Mouse (Mus musculus) B cell, adult (primary cell): Measurements from ENCODE around the gene Olfr1134. TPM values are rescaled to one million over a fixed set of nuclear protein-coding genes. Genes with fewer than 3 reads are reported as not detected.

Experiments
- total RNA-seq: library from RNA; stranded (reverse); gene quantifications from 4 replicates; pipeline ENCODE4 v1.2.4, GENCODE M21; 2023; ENCODE audit not compliant: inconsistent age

Gene Olfr1134
- total RNA-seq = not detected in 4 replicates

DNA sequence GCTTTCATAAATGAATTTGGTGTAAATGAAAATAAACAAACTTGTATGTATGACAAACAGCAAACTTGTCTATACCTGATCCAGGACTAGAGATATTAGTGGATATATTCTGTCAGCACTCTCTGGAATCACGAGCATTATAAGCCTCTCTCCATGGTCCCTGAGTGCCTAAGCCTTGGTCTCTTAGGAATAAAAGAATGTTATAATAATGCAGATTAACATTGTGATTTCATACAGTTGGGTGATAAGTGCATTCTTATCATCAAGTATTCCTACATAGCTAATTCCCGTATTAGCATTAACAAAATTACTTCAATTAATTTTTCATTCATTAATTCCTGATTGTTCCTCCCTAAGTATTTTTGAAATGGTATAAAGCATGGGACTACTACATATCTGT, at the start of gene Olfr1134:
Gene Olfr1134, minus strand, starts transcription at position 101 of the 400 bp plus-strand sequence.

DNA sequence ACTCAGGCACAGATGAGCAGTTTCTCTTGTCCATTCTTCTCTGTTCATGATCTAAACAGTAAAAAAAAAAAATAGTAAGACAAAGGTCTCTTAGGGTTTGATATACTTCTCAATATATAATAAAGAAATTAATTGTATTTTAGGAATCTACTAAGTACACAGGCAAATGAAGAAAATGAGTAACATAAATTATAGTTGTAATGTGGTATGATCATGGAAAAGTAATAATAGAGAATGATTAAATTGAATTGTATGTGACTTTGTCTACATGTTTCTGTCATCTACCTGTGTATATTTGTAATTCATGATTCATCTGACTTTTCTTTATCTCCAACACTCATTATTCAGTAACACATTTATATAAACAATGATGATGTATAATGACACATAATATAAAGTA, 35.6 kb upstream of the Olfr1134 start, which contains the start of gene Olfr1136:
Gene Olfr1136, minus strand, starts transcription at position 101 of the 400 bp plus-strand sequence.

GRCm38 (mm10) chr2:87673564-87673963, 15.3 kb upstream of the Olfr1134 start, which contains the start of gene Olfr1135:
Gene Olfr1135, minus strand, starts transcription at chr2:87673664.

DNA sequence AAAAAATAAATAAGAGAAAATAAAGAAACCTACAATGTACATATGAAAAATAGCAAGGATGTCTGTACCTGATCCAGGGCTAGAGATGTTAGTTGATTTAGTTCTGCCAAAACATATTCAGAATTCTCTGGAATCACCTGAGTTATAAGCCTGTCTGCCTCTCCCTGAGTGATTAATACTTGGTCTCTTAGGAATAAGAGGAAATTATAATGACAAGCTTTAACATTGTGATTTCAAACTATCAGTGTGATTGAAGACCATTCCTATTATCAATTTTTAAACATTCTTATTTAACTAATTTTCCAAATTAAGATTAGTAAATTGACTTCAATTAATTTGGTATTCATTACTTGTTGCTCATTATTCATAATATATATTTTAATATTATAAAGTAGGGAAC, 11.0 kb downstream of the Olfr1134 start, which contains the start of gene Olfr1133:
Gene Olfr1133, minus strand, starts transcription at position 101 of the 400 bp plus-strand sequence.

GRCm38 (mm10) chr2:87637435-87637834, 20.8 kb downstream of the Olfr1134 start, which contains the start of gene Olfr1132:
Gene Olfr1132, minus strand, starts transcription at chr2:87637535.

DNA sequence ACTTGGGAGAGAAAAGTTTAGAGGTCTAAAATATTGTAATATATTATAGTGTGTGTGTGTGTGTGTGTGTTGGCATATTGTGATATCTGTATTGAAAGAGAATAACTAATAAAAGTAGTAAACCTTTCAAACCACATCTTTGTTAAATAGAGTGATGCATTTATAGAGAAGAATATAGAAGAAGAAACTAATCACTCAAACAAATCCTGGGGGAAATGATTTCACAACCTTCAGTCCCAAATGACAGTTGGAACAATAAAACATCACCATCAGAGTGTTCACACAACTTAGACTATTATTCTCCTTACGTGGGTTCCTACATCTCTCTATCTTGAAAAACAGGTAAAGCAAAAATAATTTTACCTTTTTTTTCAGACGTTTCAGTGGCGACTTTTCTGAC, 31.5 kb downstream of the Olfr1134 start, which contains the start of gene Olfr1131:
Gene Olfr1131, plus strand, starts transcription at position 301 of the 400 bp plus-strand sequence.

GRCm38 (mm10) chr2:87605912-87606311, 52.3 kb downstream of the Olfr1134 start, which contains the start of gene Olfr1130:
Gene Olfr1130, plus strand, starts transcription at chr2:87606212.

Other genes with a start within 250 kb of the Olfr1134 start
- not detected in 4 replicates for gene Olfr1123, start 241.8 kb downstream of the Olfr1134 start, total RNA-seq
- not detected in 4 replicates for gene Olfr1124, start 228.2 kb downstream of the Olfr1134 start, total RNA-seq
- gene Olfr1126, start 204.5 kb downstream of the Olfr1134 start, total RNA-seq = not detected in 4 replicates
- not detected in 4 replicates for gene Pramel7, start 161.4 kb downstream of the Olfr1134 start, total RNA-seq
- gene Pramel6, start 151.9 kb downstream of the Olfr1134 start, total RNA-seq = not detected in 4 replicates
- not detected in 4 replicates for gene Olfr153, start 126.7 kb downstream of the Olfr1134 start, total RNA-seq
- not detected in 4 replicates for gene Olfr1128, start 112.9 kb downstream of the Olfr1134 start, total RNA-seq
- not detected in 4 replicates for gene Olfr1129, start 84.6 kb downstream of the Olfr1134 start, total RNA-seq
- gene Olfr1130, start 52.2 kb downstream of the Olfr1134 start, total RNA-seq = not detected in 4 replicates
- not detected in 4 replicates for gene Olfr1131, start 31.4 kb downstream of the Olfr1134 start, total RNA-seq
- gene Olfr1132, start 20.9 kb downstream of the Olfr1134 start, total RNA-seq = not detected in 4 replicates
- gene Olfr1133, start 11.1 kb downstream of the Olfr1134 start, total RNA-seq = not detected in 4 replicates
- gene Olfr1135, start 15.2 kb upstream of the Olfr1134 start, total RNA-seq = not detected in 4 replicates
- not detected in 4 replicates for gene Olfr1136, start 35.5 kb upstream of the Olfr1134 start, total RNA-seq
- gene Olfr1137, start 54.7 kb upstream of the Olfr1134 start, total RNA-seq = not detected in 4 replicates
- gene Olfr1138, start 81.5 kb upstream of the Olfr1134 start, total RNA-seq = not detected in 4 replicates
- not detected in 4 replicates for gene Olfr1140, start 85.3 kb upstream of the Olfr1134 start, total RNA-seq
- not detected in 4 replicates for gene Olfr1141, start 95.5 kb upstream of the Olfr1134 start, total RNA-seq
- not detected in 4 replicates for gene Olfr152, start 121.0 kb upstream of the Olfr1134 start, total RNA-seq
- gene Olfr1143, start 142.1 kb upstream of the Olfr1134 start, total RNA-seq = not detected in 4 replicates
- not detected in 4 replicates for gene Olfr1145, start 151.4 kb upstream of the Olfr1134 start, total RNA-seq
- not detected in 4 replicates for gene Olfr1148, start 172.1 kb upstream of the Olfr1134 start, total RNA-seq
- not detected in 4 replicates for gene Olfr1150-ps1, start 185.5 kb upstream of the Olfr1134 start, total RNA-seq
- gene Olfr1151, start 197.4 kb upstream of the Olfr1134 start, total RNA-seq = not detected in 4 replicates
- not detected in 4 replicates for gene Olfr1152, start 208.0 kb upstream of the Olfr1134 start, total RNA-seq
- not detected in 4 replicates for gene Olfr1153, start 236.5 kb upstream of the Olfr1134 start, total RNA-seq
- not detected in 4 replicates for gene Olfr1154, start 246.7 kb upstream of the Olfr1134 start, total RNA-seq